Mouse (Mus musculus) heart, adult 2 months (tissue): ENCODE results near the gene Nptn. TPM values are rescaled to one million over a fixed set of nuclear protein-coding genes. Genes with fewer than 3 reads are reported as not detected.
"Not testable (repeated sequence)": the region's sequence is repeated elsewhere in the genome, so short reads cannot be mapped to it uniquely, and the experiment has no call there.

ENCODE experiments used
- DNase-seq, 2 experiments: peaks; one replicate each; pipeline ENCODE4 v3.0.0; 2021
- H3K27ac ChIP-seq: fragments of 200-600 bp; 2 replicates; pipeline ENCODE4 v1.8.1; 2022
- H3K27me3 ChIP-seq: fragments of 200-500 bp; 2 replicates; pipeline ENCODE4 v1.6.1; 2012; ENCODE audit warnings: mild to moderate bottlenecking, low read length, inconsistent platforms, mixed read lengths; ENCODE audit not compliant: control insufficient read depth, insufficient read depth
- H3K36me3 ChIP-seq: fragments of 200-500 bp; 2 replicates; pipeline ENCODE4 v1.6.1; 2012; ENCODE audit warnings: low read length, inconsistent platforms; ENCODE audit not compliant: control insufficient read depth, insufficient read depth
- H3K4me1 ChIP-seq: fragments of 200-500 bp; 2 replicates; pipeline ENCODE4 v1.6.1; 2011; ENCODE audit warnings: low read length; ENCODE audit not compliant: control insufficient read depth, insufficient read depth
- H3K4me3 ChIP-seq: fragments of 200-600 bp; 2 replicates; pipeline ENCODE4 v1.8.1; 2022
- H3K79me2 ChIP-seq: fragments of 200-500 bp; replicated peaks from 2 replicates; pipeline ENCODE4 v1.6.1; 2012; ENCODE audit warnings: mild to moderate bottlenecking, inconsistent platforms, low read length, moderate library complexity, mixed read lengths; ENCODE audit not compliant: control insufficient read depth, insufficient read depth
- H3K9ac ChIP-seq: fragments of 200-500 bp; 2 replicates; pipeline ENCODE4 v1.6.1; 2012; ENCODE audit warnings: low read depth, mild to moderate bottlenecking, control low read depth, inconsistent platforms, low read length, mixed read lengths
- CTCF ChIP-seq: fragments of 200-600 bp; IDR thresholded peaks from 2 replicates; pipeline ENCODE4 v1.8.1; 2022; ENCODE audit warnings: antibody characterized with exemption, mild to moderate bottlenecking, moderate library complexity
- EP300 ChIP-seq: fragments of 200-500 bp; IDR thresholded peaks from 2 replicates; pipeline ENCODE4 v1.6.1; 2011; ENCODE audit warnings: low read depth, low read length, control low read depth; ENCODE audit not compliant: insufficient read depth
- POLR2A ChIP-seq: fragments of 200-500 bp; IDR thresholded peaks from 2 replicates; pipeline ENCODE4 v1.6.1; 2011; ENCODE audit warnings: mild to moderate bottlenecking, low read depth, low read length, control low read depth; ENCODE audit not compliant: insufficient read depth
- WGBS: fragments of 180-500 bp; shearing (Covaris S2); methylation state at CpG from one replicate; pipeline ENCODE4 v1.1.7; 2018; 5-methylcytosine and 5-hydroxymethylcytosine counted together
- intact Hi-C: fragments of 180-260 bp; cut with DNase I; formaldehyde crosslinking; loops from one replicate; pipeline ENCODE4 v1.15.1; 2025
- polyA plus RNA-seq: library from polyadenylated mRNA; depleted of rRNA; stranded (reverse); fragments of >200 nt; gene quantifications from 2 replicates; pipeline ENCODE4 v1.2.3, GENCODE M21; 2012
- total RNA-seq, 2 experiments: library from RNA; stranded (reverse); gene quantifications; 2 replicates each; pipeline ENCODE4 v1.2.3; 2021

Nptn gene
- total and polyA plus RNA-seq, 3 experiments: 123 to 282 (median 124) TPM

DNA sequence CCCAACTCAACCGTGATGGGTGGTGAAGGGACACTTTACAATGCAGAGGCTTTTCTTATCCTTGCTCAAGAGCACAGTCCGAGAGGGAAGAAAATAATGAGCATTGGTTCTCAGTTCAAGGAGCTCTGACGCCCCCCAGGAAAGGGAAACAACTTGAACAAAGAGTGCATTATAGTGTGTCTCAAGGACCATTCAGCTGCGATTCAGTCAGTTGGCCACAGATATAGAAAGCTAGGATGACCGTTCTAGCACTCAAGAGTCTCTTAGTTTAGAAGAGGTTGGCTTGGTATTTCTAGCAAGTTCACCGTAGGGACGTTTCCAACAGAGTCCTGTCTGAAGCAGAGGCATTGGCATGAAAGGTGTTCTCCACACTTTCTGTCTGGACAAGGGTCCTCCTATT, 25.4 kb upstream of the Nptn start:
- H3K4me1 ChIP-seq: peaks cover 6% of the 10 kb centered on the region
- 50% methylated on average over 7 of the region's 7 CpGs for WGBS
- no peak overlapping the region for H3K27ac ChIP-seq
- H3K27me3 ChIP-seq: no peaks in the 10 kb centered on the region
- H3K9ac ChIP-seq: no peak overlapping the region
- H3K4me3 ChIP-seq: no peak overlapping the region
- no peak for DNase-seq
- intact Hi-C loops: no loop called here
- H3K36me3 ChIP-seq: no peaks in the 10 kb centered on the region
- H3K79me2 ChIP-seq: no peaks in the 10 kb centered on the region
- TF ChIP-seq EP300 (no peak), POLR2A (no peak), CTCF (no peak)

DNA sequence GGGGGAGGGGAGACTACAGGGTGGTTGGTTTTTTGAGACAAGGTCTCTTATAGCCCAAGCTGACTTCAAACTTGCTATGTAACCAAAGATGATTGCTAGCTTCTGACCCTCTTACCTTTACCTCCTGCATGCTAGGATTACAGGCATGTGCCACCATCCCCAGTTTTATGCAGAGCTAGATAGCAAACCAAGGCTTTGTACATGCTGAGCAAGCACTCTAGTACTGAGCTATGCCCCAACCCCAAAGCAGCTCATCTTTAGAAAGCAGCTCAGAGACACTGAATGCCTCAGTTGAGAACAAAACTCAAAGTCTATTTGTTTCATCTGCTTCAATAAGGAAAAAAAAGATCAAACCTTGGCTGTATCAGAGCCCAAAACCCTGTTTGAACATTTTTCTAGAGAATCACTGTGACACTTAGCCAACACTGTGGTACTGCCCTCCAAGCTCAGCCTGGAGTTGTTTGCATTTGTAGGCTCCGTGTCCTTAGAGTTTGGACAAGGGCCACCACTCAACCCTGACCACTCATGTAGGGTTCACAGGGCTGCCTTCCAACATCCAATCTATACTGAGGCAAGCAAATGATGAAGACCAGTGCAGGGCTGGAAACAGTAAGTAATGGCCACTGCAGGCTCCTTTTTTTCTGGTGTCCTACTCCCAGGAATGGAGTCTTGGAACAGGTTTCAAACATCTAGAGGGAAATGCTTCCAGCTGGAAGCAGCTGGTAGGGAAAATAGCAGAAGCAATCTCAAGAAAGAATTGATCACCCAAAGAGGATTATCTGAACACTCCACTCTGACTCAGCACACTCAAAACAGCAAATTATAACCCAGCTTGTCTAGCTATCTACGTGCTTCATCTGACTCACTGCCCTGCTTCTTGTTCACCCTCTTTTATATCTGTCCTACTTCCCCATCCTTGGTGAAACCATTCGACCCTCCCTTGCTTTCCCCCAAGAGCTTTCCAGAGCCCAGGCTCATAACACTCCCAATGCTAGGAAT, 24.3 kb upstream of the Nptn start:
- no peak overlapping the region for H3K9ac ChIP-seq
- intact Hi-C loops: no loop called here
- H3K36me3 ChIP-seq: no peaks in the 10 kb centered on the region
- no peak for DNase-seq
- TF ChIP-seq EP300 (no peak), POLR2A (no peak), CTCF (no peak)
- 58% methylated on average over 3 of the region's 3 CpGs for WGBS
- H3K4me3 ChIP-seq: no peak overlapping the region
- H3K27me3 ChIP-seq: no peaks in the 10 kb centered on the region
- peaks cover 6% of the 10 kb centered on the region for H3K4me1 ChIP-seq
- H3K27ac ChIP-seq: no peak overlapping the region; the same call in 1 of the 2 replicates
- H3K79me2 ChIP-seq: no peaks in the 10 kb centered on the region

DNA sequence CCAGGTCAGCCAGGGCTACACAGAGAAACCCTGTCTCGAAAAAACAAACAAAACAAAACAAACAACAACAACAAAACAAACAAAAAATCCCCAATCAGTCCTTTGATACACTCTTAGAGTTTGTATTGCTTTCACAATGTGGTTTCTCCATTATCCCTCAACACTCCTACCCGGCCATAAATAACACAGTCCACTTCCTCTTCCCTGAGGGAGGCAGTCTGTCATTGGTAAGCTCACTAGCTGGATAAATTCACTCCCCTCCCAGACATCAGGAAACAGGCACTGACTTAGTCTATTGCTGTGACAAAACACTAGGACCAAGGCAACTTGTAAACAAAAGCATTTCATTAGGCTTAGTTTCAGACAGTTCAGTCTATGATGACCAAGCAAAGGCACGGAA, 21.8 kb upstream of the Nptn start:
- DNase-seq: no peak
- intact Hi-C loops: loop anchor here (2.0 kb wide), 1 partner anchor 19 kb away; no protein-coding TSS in a partner anchor
- no peaks in the 10 kb centered on the region for H3K36me3 ChIP-seq
- H3K4me1 ChIP-seq: peaks cover 4% of the 10 kb centered on the region; the same call in 1 of the 2 replicates
- no peaks in the 10 kb centered on the region for H3K27me3 ChIP-seq
- WGBS: 46% methylated on average over 3 of the region's 3 CpGs
- no peak overlapping the region for H3K9ac ChIP-seq
- no peaks in the 10 kb centered on the region for H3K79me2 ChIP-seq
- TF ChIP-seq CTCF: no peak
- no peak for TF ChIP-seq EP300
- no peak for TF ChIP-seq POLR2A
- no peak overlapping the region for H3K4me3 ChIP-seq
- peak overlapping the region; percentile 69 for H3K27ac ChIP-seq

DNA sequence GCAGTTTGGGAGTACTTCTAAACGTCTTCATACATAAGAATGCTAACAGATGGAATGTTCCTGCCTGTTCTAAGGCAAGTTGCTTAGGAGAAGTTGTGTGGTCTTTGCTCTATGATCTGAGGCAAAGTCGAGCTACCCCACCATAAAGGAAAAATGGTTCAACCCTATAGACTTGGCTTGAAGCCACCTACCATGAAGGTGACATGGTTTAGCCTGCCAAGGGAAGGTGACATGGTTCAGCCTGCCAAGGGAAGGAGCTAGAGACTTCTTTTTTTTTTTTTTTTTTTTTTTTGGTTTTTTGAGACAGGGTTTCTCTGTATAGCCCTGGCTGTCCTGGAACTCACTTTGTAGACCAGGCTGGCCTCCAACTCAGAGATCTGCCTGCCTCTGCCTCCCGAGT, 16.1 kb upstream of the Nptn start:
- H3K27me3 ChIP-seq, H3K36me3 ChIP-seq, H3K27ac ChIP-seq, H3K9ac ChIP-seq, H3K4me1 ChIP-seq, intact Hi-C loops, H3K4me3 ChIP-seq, H3K79me2 ChIP-seq, DNase-seq: not testable (repeated sequence)
- WGBS: 72% methylated on average over 3 of the region's 3 CpGs

DNA sequence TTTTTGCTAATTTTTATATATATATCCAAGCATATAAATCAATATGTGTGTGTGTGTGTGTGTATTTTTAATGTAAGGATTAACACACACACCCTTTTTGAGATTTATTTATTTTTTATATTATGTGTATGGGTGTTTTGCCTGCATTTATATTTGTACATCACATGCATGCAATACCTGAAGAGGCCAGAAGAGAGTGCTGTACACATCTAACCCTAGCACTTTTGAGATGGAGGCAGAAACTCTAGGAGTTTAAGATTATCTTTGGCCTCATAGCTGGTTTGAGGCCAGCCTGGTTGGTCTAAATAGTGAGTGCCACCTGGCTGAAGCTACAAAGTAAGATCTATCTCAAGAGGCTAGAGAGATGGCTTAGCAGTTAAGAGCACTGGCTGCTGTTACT, 14.4 kb upstream of the Nptn start:
- Histone ChIP-seq H3K4me1 (no peaks in the 10 kb centered on the region), H3K27ac (no peak overlapping the region), H3K4me3 (no peak overlapping the region), H3K79me2 (no peaks in the 10 kb centered on the region), H3K36me3 (no peaks in the 10 kb centered on the region), H3K27me3 (no peaks in the 10 kb centered on the region), H3K9ac (no peak overlapping the region)
- intact Hi-C loops: no loop called here
- no peak for TF ChIP-seq POLR2A
- TF ChIP-seq EP300: no peak
- TF ChIP-seq CTCF: peak; percentile 66
- no peak for DNase-seq

DNA sequence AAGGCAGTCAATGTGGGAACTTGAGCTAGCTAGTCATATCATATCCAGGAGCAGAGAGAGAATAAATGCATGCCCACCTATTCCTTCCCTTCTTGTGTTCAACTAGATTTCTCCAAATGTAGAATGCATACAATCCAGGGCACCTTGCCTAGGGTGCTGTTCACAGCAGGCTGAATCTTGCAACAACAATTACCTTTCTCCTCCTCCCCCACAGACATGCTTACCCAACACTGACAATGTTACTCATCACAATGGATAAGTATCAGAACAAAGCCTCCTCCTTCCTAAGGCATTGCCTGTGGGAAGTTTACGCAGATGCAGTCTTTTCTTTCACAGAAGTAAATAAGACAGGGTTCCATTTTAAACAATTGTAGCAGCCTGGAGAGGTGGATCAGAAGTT, 11.0 kb upstream of the Nptn start:
- WGBS: 94% methylated on average over 1 of the region's 1 CpGs
- no peaks in the 10 kb centered on the region for H3K79me2 ChIP-seq
- no peaks in the 10 kb centered on the region for H3K36me3 ChIP-seq
- no peak overlapping the region for H3K4me3 ChIP-seq
- DNase-seq: no peak
- no peak overlapping the region for H3K9ac ChIP-seq
- TF ChIP-seq CTCF: no peak
- TF ChIP-seq EP300: no peak
- no peak for TF ChIP-seq POLR2A
- no peaks in the 10 kb centered on the region for H3K27me3 ChIP-seq
- no peaks in the 10 kb centered on the region for H3K4me1 ChIP-seq
- H3K27ac ChIP-seq: no peak overlapping the region
- intact Hi-C loops: no loop called here
